Mouse (Mus musculus) hindlimb bud, embryonic 11.5 days (tissue): ENCODE data around the gene Cenpp.

ENCODE experiments used
- DNase-seq: peaks from one replicate; pipeline ENCODE4 v3.0.0-alpha.2; 2012; ENCODE audit warnings: low read depth, low spot score; ENCODE audit errors: extremely low spot score

Cenpp gene

DNA sequence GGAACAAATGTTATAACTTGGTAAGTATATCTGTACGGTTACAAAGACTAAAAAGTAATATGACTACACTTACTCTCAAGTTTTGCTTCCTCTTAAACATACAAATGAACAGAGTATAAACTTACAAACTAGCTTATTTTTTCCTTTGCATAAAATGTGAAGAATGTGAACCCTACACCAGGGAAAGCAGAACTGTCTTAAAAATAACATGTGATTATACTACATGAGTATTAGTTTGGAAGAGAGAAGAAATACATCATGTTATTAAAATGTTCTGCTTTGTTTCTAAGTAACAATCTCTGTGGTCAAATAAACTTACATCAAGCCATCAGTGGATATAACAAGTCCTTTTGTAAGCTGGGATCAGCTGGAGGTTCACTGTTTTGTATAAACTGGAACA lies 113.9 kb downstream of the Cenpp start:
- DNase-seq, result no peak

DNA sequence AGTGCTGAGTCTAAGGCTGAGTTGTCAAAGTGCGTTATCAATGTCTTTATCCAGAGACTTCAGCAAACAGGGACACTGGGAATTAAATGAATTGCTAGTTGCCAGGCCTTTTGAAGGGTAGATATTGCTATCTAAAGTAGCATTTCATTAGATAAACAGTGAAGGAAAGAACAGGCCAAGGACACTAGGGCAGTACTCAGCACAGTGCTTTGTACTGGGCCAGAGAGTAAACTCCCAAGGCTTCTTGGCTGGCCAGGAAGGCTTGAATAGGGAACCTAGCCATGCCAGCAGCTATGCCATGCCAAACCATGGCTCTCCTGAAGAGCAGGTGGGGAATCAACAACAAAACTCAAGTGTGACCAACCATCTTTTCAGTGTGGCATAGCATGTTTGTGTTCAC lies 115.6 kb downstream of the Cenpp start:
- DNase-seq, result no peak

DNA sequence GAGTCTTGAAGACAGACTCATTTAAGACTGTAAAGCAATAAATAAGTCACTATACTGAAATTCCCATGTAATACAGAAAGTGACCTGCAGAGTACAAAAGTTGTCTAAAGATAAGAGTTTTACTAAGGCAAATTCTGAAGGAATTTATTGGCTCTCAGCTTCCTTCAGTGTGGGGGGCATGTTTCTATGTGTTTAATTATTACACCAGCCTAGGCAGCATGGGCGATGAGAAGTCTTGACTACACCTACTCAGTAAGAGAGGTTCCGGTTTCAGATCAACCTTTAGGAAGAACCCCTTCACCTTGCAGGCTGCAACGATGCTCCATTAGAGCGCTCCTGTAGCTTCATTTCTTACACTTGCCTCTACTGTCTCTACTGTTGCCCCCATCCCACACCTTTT lies 121.9 kb downstream of the Cenpp start:
- DNase-seq, result no peak

DNA sequence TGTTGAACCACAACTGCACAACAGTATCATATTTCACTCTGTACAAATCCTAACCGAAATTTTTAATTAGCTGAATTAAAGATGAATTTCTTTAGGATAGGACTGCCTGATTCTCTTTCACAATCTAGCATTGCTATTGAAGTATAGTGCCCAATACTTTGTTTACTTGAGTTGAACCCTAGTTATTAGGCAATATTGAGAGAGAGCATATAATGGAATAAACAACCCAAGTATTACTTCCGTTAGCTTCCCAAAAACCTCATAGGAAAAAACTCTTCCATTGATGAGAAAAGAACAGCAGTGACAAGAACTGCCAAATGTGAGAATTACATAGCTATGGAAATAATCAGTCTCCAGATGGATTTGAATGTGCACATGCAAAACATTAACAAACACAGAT lies 126.3 kb downstream of the Cenpp start:
- DNase-seq, result no peak

DNA sequence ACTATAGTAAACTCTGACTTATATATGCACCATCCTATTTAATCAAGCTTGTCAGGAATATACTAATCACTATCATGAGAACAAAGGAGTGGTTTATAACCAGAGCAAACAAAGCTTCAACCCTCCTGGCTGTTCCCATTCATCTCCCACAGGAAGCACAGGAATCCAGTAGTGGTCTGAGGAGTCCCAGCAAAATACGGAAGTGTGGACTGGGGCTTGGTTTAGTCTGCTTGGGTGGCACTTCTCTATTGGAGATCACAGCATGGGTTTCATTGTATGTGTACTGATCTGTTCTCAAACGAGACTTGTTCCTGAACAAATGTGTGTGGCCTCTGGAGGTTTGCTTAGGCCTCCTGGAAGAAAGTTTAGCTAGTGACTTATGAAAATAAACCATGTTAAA lies 133.8 kb downstream of the Cenpp start:
- DNase-seq, result no peak

DNA sequence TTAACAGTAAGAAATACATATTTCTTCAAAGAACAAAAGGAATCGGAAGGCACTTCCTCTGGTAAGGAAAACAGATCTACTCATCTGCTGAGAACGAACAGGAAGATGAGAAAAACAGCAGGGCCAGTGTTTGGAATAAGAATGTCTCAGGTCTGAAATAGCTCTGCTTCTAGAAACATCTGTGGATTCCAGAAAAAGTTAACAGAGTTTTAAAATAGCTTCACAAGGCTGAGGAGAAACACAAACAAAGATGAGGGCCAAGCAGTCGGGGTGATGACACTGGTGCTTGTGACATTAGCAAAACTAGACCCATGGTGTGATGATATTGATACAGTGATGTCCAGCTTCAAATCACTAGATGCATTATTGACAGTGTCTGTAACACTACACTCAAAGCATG lies 145.4 kb downstream of the Cenpp start:
- DNase-seq, result no peak

DNA sequence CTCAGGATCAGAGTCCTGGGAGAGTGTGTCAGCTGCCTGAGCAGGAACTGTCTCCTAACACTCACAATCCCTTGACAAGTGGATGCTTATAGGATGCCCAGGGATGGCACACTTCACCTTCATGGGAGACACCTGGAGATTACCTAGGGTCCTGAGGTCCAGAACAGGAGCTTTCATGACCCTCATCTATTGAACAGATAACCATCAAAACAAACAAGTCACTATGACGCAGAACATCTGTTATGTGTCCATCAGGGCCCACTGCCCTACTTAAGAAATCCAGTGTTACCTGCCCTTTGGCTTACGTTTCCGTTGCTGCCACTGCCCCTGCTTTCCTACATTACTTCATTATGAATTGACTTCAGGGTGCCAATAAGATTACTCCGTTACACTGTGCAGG lies 146.8 kb downstream of the Cenpp start:
- no peak for DNase-seq

DNA sequence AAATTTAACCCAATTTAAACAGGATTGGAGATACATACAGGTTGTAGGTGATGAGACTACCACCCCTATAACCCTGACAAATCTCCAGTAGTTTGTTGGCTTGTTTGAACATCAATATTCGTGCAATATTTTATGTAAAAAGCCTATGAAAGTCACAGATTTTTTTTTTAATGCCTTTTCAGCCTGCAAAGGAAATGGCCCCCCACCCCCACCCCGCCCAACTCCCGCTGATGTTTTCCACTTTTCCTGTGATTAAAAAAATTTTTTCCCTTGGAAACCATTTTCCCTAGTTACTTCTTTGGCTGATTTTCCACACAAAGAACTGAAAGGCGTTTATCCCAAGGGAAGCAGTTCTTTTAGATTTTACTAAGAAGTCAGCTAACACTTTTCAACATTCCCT lies 148.1 kb downstream of the Cenpp start, which contains the start of gene Ecm2:
Gene Ecm2, plus strand, starts transcription at position 301 of the 400 bp plus-strand sequence.
- no peak for DNase-seq

DNA sequence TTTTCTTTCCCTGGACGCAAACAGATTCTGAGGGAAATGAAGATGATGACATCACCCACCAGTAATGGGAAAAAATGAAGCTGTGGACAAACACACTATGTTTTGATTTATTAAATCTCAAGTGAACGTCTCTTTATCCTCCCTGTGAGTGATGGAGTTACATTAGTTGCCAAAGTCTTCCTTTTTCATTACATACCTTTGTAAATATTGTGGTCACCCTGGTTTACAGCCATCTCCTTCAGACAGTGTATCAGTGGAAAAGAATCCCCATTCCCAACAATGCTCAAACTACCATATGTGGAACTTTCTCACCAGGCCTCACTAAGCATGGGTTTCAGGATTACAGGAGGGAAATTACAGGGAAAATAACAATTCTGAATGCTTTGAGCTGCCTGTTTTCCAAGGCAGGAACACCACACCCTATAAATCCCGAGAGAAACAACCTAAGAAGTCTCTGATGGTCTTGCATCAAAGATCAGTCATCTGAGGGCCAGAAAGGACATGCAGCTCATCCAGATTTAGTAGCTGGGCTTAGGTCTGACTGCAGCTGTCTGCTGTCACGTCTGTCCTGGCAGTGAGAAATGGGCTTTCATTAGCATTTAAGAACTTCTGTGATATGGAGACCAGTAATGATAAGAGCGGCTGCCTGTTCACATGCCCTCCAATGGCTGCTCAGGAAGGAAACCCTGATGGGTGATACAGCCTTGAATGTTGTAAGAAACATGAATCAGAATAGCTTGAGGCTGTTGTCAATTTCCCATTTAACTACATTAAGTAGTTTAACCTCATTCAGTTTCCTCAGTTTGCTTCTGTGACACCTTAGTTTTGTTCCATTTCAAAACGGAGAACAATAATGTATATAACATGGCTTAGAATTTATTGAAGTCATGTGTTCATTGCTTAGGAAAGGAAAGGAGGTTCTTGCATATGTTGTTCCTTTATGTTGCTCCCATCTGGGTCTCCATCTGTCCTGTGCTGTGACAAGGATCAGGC lies 159.9 kb downstream of the Cenpp start, which contains the start of gene Tes3-ps:
Gene Tes3-ps, plus strand, starts transcription at position 943 of the 993 bp plus-strand sequence.
- DNase-seq, result no peak

DNA sequence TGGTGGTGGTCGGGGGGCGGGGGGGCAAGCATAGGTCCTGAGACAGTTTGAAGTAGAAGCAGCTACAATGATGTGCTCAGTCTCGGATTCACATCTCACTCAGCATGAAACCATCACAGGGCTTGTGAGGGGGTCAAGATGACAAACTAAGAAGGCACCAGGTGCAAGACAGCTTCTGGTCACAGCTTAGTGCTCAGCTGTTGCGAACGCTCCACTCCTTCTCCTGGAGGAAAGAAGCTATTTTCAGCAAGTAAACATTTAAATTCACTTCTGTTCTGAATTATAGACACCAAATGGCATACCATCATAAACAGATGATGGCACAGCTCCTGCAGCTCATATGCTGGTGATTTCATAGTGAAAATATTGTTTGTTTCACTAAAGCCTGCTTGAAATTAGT lies 167.2 kb downstream of the Cenpp start:
- DNase-seq, result no peak

DNA sequence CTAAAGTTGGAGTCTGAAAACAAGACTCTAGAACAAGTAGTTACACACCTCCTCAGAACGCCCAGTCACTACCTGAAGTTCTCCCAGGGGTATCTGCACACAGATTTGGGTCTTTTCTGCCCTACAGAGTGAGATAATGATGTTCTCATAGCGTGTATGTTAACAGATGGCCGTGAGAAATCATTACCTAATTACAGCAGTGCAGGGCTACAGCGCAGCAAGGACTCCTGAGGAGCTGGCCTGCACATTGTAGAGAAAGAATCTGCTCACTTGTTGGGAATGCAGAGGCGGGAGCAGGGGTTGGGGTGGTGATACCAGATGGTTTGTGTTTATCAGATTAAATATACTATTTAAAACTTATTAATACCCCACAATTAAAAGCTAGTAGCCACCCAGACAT lies 172.0 kb downstream of the Cenpp start:
- no peak for DNase-seq

DNA sequence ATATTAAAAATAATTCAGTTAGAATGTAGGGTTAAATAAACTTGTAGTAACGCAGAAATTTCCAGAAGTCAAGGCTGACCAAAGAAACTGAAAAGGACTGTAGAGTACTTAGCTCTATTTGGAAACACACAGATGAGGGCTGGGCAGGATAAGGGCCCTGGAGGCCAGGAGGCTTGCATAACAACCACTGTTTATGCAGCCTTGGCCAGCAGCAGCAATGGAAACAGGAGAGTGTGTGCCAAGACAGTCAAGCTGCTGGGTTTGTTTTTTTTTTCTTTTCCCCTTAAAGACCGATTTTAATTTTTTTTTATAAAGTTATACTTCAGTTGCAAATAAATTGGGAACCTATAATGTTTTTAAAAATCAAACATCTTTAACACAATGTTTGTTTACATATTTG lies 172.5 kb downstream of the Cenpp start:
- no peak for DNase-seq

DNA sequence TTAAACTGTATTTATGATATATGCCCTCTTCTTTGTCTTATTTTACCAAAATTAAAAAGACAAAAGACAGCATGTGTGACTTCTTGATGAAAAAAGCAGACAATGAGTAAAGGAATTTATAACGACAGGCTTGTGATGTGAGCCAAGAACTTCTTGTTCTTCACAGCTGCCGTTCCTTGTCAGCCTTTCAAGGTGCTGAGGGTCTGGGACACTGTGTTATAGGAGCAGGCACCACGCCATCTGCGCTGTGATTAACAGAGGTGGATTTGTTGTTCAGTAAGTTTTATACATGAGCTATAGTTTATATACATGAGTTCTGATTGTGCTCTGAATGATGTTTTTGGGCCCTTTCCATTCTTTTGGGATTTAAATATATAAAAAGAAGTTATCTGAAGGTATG lies 173.2 kb downstream of the Cenpp start:
- DNase-seq, result no peak

DNA sequence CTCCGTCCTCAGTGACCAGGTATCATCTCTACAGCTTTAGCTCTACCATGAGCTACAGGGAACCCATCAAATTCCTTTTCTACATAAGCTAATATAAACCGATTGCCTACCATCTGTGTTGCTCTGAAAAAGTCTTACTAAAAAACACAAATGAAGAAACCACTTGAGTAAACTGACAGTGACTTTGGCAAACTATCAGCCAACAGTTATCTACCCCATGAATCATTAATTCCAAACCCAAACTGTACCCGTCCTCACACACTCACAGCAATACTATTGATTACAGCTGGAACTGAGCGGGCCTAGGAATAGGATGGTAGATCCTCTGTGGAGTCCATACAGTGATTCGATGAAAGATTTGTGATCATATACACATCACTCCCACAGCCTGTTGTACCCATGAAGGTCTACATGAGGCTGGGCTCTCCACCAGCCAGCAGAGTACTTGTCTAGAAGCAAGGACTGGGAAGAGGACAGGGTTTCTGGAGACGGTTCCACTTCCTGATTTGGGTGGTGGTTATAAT lies 173.7 kb downstream of the Cenpp start:
- DNase-seq, result no peak

DNA sequence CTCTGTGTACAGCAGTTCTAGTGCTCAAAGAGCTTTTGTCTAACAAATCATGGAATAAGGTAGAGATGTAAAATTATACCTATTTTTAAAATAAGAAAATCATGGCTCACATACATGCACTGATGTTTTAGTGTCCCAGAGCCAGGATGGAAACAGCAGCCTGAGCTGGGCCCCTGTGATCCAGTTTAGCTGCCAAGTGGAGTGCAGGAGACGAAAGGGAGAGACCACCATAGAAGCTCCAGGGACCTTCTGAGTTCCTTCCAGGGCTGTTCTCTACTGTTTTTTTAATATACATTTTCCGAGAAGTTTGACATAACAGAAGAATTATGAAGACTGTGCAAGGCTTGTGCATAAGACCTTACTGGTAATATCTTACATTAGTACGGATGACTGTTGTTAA lies 174.7 kb downstream of the Cenpp start:
- DNase-seq, result no peak

DNA sequence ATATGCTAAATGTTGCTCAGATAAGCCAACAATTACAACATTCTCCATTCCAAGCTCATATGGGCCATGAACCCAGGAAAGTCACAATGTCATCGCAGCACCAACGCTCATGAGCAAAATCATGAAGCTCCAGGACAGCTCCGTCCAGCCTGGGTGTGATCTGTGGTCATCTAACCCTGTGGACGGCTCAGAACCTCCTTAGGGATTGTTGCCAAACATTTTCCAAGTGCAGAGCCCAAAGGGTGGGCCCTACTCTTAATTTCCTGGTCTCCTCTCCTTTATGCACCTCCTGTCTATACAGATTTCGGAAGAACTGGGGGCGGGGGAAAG lies 179.9 kb downstream of the Cenpp start:
- DNase-seq, result no peak

DNA sequence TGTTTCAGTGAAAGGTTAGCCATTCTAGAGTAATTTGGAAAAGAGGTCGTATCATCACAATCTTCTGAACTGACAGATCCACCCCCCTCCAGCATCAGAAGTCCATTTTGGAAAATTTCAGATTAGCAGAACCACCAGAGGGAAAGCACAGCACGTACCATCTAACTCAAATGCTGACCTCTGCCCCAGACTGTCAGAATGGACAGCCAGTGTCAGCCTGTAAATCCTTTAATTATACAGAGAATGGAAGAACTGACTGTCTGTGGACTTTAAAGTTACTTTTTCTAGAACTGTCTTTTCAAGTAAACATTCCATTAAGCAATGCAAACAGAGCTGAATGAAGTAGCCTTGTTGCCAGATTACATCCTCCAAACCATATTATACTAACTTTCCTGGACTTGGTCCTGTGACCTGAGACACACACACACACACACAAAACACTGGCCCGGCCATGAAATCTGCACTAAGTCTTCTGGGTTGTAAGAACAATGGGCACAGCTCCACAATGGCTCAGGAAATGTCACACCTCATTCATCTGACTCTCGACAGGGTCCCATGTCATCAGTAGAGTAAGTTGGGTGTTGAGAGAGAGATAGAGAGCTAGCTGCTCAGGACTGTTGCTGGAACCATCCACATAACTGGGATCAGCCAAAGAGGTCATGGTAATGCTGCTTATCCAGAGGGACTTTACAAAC lies 180.5 kb downstream of the Cenpp start:
- DNase-seq, result no peak

DNA sequence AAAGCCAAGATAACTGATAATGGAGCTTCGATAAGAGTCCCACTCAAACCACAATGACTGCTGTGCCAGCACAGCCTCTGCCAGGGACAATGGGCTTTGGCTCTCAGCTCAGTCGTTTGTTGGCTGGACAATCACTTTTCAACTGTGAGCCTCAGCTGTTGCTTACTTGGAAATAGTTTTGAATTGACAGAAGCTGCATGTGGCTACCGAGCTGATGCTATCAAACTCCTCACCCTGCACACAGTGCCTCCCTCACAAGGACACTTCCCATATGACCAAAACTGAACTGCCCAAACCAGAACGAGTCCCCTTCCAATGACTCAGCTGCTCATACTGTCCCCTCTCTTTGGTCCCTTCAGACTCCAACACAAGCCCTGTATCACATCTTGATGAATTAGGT lies 181.8 kb downstream of the Cenpp start:
- DNase-seq, result no peak

DNA sequence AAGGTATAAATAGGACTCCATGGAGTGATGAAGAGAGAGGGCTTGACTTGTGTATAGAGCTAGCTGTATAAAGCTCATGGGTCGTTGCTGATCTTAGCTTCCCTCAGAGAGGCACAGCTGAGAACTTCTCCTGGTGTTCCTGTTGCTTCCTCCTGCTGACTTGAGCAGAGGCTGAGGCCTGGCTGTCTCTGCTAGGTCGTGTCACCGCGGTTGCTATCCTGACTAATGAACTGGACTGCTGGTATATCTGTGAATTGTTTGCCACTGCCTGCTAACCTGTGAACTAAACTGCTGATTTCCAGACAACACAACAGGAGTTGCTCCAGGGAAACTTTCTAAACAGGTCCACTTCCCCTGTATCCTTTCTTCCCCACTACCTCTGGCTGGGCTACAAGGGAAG lies 182.3 kb downstream of the Cenpp start:
- DNase-seq, result no peak

DNA sequence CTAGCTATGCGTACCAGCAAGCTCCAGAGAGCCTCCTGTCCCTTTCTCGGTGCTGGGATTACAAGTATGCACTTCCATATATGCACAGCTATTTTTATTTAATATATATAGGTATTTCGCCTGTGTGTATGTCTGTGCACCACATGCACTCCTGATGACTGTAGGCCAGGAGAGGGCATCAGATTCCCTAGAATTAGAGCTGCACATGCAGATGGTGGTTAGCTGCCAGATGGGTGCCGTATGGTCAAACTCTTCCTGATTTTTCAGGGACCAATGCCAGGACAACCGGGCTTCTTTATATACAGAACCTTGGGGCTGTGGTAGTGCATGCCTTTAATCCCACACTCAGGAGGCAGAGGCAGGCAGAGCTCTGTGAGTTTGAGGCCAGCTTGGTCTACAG lies 183.6 kb downstream of the Cenpp start:
- no peak for DNase-seq

DNA sequence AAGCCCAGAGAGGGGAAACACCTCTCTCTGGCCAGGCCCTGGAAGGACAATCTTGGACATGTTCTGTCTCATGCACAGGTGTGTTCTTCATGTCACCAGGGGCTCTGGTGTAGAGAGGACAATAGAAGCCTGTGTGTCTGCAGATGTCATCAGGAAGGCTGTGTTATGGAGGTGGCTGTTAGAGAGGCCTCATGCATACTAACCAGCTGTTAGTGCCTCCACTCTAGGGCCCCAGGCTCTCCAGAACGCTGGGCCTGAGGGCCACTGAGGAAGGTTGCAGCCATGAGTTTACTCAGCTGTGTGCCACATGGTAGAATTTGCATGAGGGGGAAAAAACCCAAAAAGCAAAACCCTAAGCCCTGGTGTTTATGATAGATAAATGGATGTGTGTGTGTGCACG lies 185.0 kb downstream of the Cenpp start:
- DNase-seq, result no peak
